Comparison of ENCODE assay signal across 10 mouse cellular contexts in genomic region chr19:41796148-41796760, GRCm38 (mm10). TPM values are rescaled to one million over a fixed set of nuclear protein-coding genes. Genes with fewer than 3 reads are reported as not detected.
DNase-seq lines count a peak whose midpoint lies in the region; ATAC-seq and TF ChIP-seq lines count a peak whose summit lies in the region.
"Had no signal": no experiment of that assay in that cellular context is flagged by ENCODE, and none has a peak within 500 bp of the region (broad histone marks: within the 10 kb centered on the region; RNA-seq: fewer than 3 reads in every experiment).

No protein-coding gene starts in this region.

- peak overlapping the region; percentile 59 for H3K27ac ChIP-seq in kidney, embryonic 15.5 days
- peak overlapping the region; percentile 26 for H3K27ac ChIP-seq in embryonic facial prominence, embryonic 12.5 days
- H3K27ac ChIP-seq in macrophage: peak overlapping the region; percentile 88
- H3K27ac ChIP-seq: hindbrain, embryonic 12.5 days had no signal

- H3K79me2 ChIP-seq in C2C12 (ENCODE audit: control insufficient read depth, insufficient read depth) (peaks cover 51% of the 10 kb centered on the region), macrophage (ENCODE audit: inconsistent target) (peaks cover 84% of the 10 kb centered on the region)

- DNase-seq in kidney, postnatal 14 days: no peak
- no peak for DNase-seq in ovary, postnatal 14 days (ENCODE audit: low spot score)
- DNase-seq: kidney, postnatal 4 days had no signal

- WGBS in kidney, embryonic 15.5 days: 45% methylated on average over 3 of the region's 3 CpGs
- 56% methylated on average over 3 of the region's 3 CpGs for WGBS in embryonic facial prominence, embryonic 12.5 days
- 2% methylated on average over 3 of the region's 3 CpGs for WGBS in macrophage (ENCODE audit: missing documents)

- peaks cover 13% of the 10 kb centered on the region for H3K79me3 ChIP-seq in C2C12 (ENCODE audit: low read depth)

- no peak for ATAC-seq in kidney, embryonic 15.5 days (replicated peaks; ENCODE audit: low FRiP score)
- no peak for ATAC-seq in embryonic facial prominence, embryonic 12.5 days (ENCODE audit: insufficient number of reproducible peaks, insufficient read depth, low FRiP score, low TSS enrichment)
- ATAC-seq in cerebellum, adult (ENCODE audit: insufficient number of reproducible peaks, low FRiP score, low TSS enrichment): no peak
- ATAC-seq: lung, postnatal 0 days had no signal

- H3K9ac ChIP-seq in kidney, embryonic 15.5 days: no peak overlapping the region
- H3K9ac ChIP-seq in embryonic facial prominence, embryonic 12.5 days: 0 out of 2 replicates have a peak overlapping the region, but pooled peaks have one; percentile 12
- H3K9ac ChIP-seq: hindbrain, embryonic 12.5 days had no signal

- H3K4me2 ChIP-seq in kidney, embryonic 15.5 days: no peak overlapping the region
- H3K4me2 ChIP-seq in embryonic facial prominence, embryonic 12.5 days (replicated peaks): no peak overlapping the region
- H3K4me2 ChIP-seq: hindbrain, embryonic 12.5 days had no signal

- H3ac ChIP-seq in C2C12 (ENCODE audit: control insufficient read depth, insufficient read length, low read depth): no peak overlapping the region

- H3K4me1 ChIP-seq in kidney, embryonic 15.5 days: peaks cover 33% of the 10 kb centered on the region
- peaks cover 16% of the 10 kb centered on the region for H3K4me1 ChIP-seq in embryonic facial prominence, embryonic 12.5 days

- TF ChIP-seq CTCF in C2C12 (IDR thresholded peaks at IDR 0.05; ENCODE audit: control insufficient read depth, insufficient read depth, insufficient read length): no peak

- H3K4me3 ChIP-seq in kidney, embryonic 15.5 days (replicated peaks): no peak overlapping the region
- H3K4me3 ChIP-seq in C2C12 (ENCODE audit: insufficient read depth, poor library complexity, severe bottlenecking) (no peak overlapping the region), macrophage (ENCODE audit: inconsistent target) (no peak overlapping the region)
- no peak overlapping the region for H3K4me3 ChIP-seq in embryonic facial prominence, embryonic 12.5 days
- H3K4me3 ChIP-seq: hindbrain, embryonic 12.5 days had no signal

- peaks cover 4% of the 10 kb centered on the region; the same call in 1 of the 2 replicates for H3K36me3 ChIP-seq in kidney, embryonic 15.5 days
- H3K36me3 ChIP-seq in C2C12 (ENCODE audit: control insufficient read depth, insufficient read depth) (no peaks in the 10 kb centered on the region), macrophage (ENCODE audit: inconsistent target) (no peaks in the 10 kb centered on the region)
- H3K36me3 ChIP-seq in embryonic facial prominence, embryonic 12.5 days: no peaks in the 10 kb centered on the region
- H3K36me3 ChIP-seq: hindbrain, embryonic 12.5 days had no signal

- H3K9me3 ChIP-seq in kidney, embryonic 15.5 days (replicated peaks): no peaks in the 10 kb centered on the region
- no peaks in the 10 kb centered on the region for H3K9me3 ChIP-seq in embryonic facial prominence, embryonic 12.5 days
- H3K9me3 ChIP-seq: hindbrain, embryonic 12.5 days had no signal

- no peaks in the 10 kb centered on the region for H3K27me3 ChIP-seq in kidney, embryonic 15.5 days
- H3K27me3 ChIP-seq in C2C12 (ENCODE audit: control insufficient read depth, insufficient read depth, insufficient read length): no peaks in the 10 kb centered on the region
- H3K27me3 ChIP-seq in embryonic facial prominence, embryonic 12.5 days: no peaks in the 10 kb centered on the region
- H3K27me3 ChIP-seq: hindbrain, embryonic 12.5 days had no signal

TF ChIP-seq in C2C12, 6 proteins besides CTCF, POLR2A, EP300 and RAD21:
- TF ChIP-seq MAX (IDR thresholded peaks at IDR 0.05) (no peak), CEBPB (IDR thresholded peaks at IDR 0.05; ENCODE audit: low read depth) (peak; percentile 23)

RNA-seq across cellular contexts. Expression of gene Arhgap19, which starts 5.6 kb away (rescaled TPM):
- 29.7 and 29.9 TPM in 2 replicates for polyA plus RNA-seq in kidney, embryonic 15.5 days (2015; fragmentation: Nextera tagmentation; extraction: Ambion mirVana)
- polyA plus RNA-seq in C2C12 (2012; fragmentation: generic; extraction: Trizol) (8.9 TPM), macrophage (2018) (95.1 to 159 TPM (median 112 TPM) in 3 replicates)
- polyA plus RNA-seq in embryonic facial prominence, embryonic 12.5 days (2016; fragmentation: Nextera tagmentation; extraction: Ambion mirVana): 32.9 and 33.1 TPM in 2 replicates
- total RNA-seq in macrophage (2018; cell fraction: chromatin; rRNA removed): 100 to 1,000 TPM in 17 of 26 experiments, 10 to 100 TPM in 8, 1 to 10 TPM in 1; 7.7 to 676 (median 183) TPM
- 100 to 1,000 TPM in 12 of 26 experiments, 10 to 100 TPM in 14; 20.1 to 192 (median 78.1) TPM for total RNA-seq in macrophage (2018; cell fraction: cytosol; rRNA removed)
- 100 to 1,000 TPM in 19 of 26 experiments, 10 to 100 TPM in 7; 28.2 to 692 (median 204) TPM for total RNA-seq in macrophage (2018; cell fraction: nucleus; rRNA removed)

RNA-seq across cellular contexts. Expression of gene Frat1, which starts 33.5 kb away (rescaled TPM):
- polyA plus RNA-seq in kidney, embryonic 15.5 days (2015; fragmentation: Nextera tagmentation; extraction: Ambion mirVana): 5.6 and 6.3 TPM in 2 replicates
- 0.06 TPM for polyA plus RNA-seq in C2C12 (2012; fragmentation: generic; extraction: Trizol)
- 7.9 and 8.9 TPM in 2 replicates for polyA plus RNA-seq in embryonic facial prominence, embryonic 12.5 days (2016; fragmentation: Nextera tagmentation; extraction: Ambion mirVana)
- 1 to 10 TPM in 5 of 26 experiments, under 1 TPM in 9, not detected in 12; 0.31 to 6.3 (median 0.81) TPM for total RNA-seq in macrophage (2018; cell fraction: chromatin; rRNA removed)
- 1 to 10 TPM in 12 of 26 experiments, under 1 TPM in 14; 0.10 to 5.8 (median 0.95) TPM for total RNA-seq in macrophage (2018; cell fraction: cytosol; rRNA removed)
- 1 to 10 TPM in 7 of 26 experiments, under 1 TPM in 12, not detected in 7; 0.28 to 7.8 (median 0.94) TPM for total RNA-seq in macrophage (2018; cell fraction: nucleus; rRNA removed)
- 0.36 to 3.2 TPM (median 1.3 TPM) in 3 replicates for polyA plus RNA-seq in macrophage (2018)

RNA-seq across cellular contexts. Expression of gene Frat2, which starts 51.7 kb away (rescaled TPM):
- 4.8 and 5.9 TPM in 2 replicates for polyA plus RNA-seq in kidney, embryonic 15.5 days (2015; fragmentation: Nextera tagmentation; extraction: Ambion mirVana)
- 0.60 TPM for polyA plus RNA-seq in C2C12 (2012; fragmentation: generic; extraction: Trizol)
- polyA plus RNA-seq in embryonic facial prominence, embryonic 12.5 days (2016; fragmentation: Nextera tagmentation; extraction: Ambion mirVana): 9.2 and 9.9 TPM in 2 replicates
- total RNA-seq in macrophage (2018; cell fraction: chromatin; rRNA removed): 1 to 10 TPM in 8 of 26 experiments, under 1 TPM in 7, not detected in 11; 0.36 to 6.6 (median 1.0) TPM
- 1 to 10 TPM in 13 of 26 experiments, under 1 TPM in 13; 0.03 to 6.3 (median 1.1) TPM for total RNA-seq in macrophage (2018; cell fraction: cytosol; rRNA removed)
- 1 to 10 TPM in 13 of 26 experiments, under 1 TPM in 6, not detected in 7; 0.25 to 4.3 (median 1.3) TPM for total RNA-seq in macrophage (2018; cell fraction: nucleus; rRNA removed)
- polyA plus RNA-seq in macrophage (2018): 0.41 to 4.5 TPM (median 3.0 TPM) in 3 replicates

RNA-seq across cellular contexts. Expression of gene Slit1, which starts 52.8 kb away (rescaled TPM):
- polyA plus RNA-seq in kidney, embryonic 15.5 days (2015; fragmentation: Nextera tagmentation; extraction: Ambion mirVana): 6.1 and 6.3 TPM in 2 replicates
- not detected for polyA plus RNA-seq in C2C12 (2012; fragmentation: generic; extraction: Trizol)
- polyA plus RNA-seq in embryonic facial prominence, embryonic 12.5 days (2016; fragmentation: Nextera tagmentation; extraction: Ambion mirVana): 1.4 and 1.9 TPM in 2 replicates
- total RNA-seq in macrophage (2018; cell fraction: chromatin; rRNA removed): 100 to 1,000 TPM in 17 of 26 experiments, 10 to 100 TPM in 9; 28.1 to 163 (median 110) TPM
- total RNA-seq in macrophage (2018; cell fraction: cytosol; rRNA removed): 1 to 10 TPM; 1.9 to 8.5 (median 4.2) TPM
- 10 to 100 TPM; 13.7 to 76.8 (median 31.9) TPM for total RNA-seq in macrophage (2018; cell fraction: nucleus; rRNA removed)
- polyA plus RNA-seq in macrophage (2018): 1.2 to 6.7 TPM (median 3.4 TPM) in 3 replicates

Comparison
In these comparisons a context has a peak if more than half of its experiments do, and no peak if none do; other contexts are left out.
1. H3K27ac ChIP-seq: peak in every context shown above with its lines; median percentile 88 in macrophage; 59 in kidney, embryonic 15.5 days; 26 in embryonic facial prominence, embryonic 12.5 days.